Mouse (Mus musculus) cerebellum, adult 9-10 months (tissue): ENCODE data around the gene Prkcz.

Experiments used
- DNase-seq: peaks from one replicate; pipeline ENCODE4 v3.0.0; 2022

The Prkcz gene

GRCm38 (mm10) chr4:155217241-155218103, 143.7 kb downstream of the Prkcz start:
- DNase-seq: no peak

- DNase-seq: no peak
Observed at GRCm38 (mm10) chr4:155215773-155216630, 145.2 kb downstream of the Prkcz start.

GRCm38 (mm10) chr4:155215203-155215602, 146.0 kb downstream of the Prkcz start:
- DNase-seq: no peak

GRCm38 (mm10) chr4:155214793-155215192, 146.4 kb downstream of the Prkcz start:
- no peak for DNase-seq

GRCm38 (mm10) chr4:155214188-155214587, 147.0 kb downstream of the Prkcz start:
- DNase-seq: no peak

GRCm38 (mm10) chr4:155213752-155214054, 147.5 kb downstream of the Prkcz start:
- no peak for DNase-seq

GRCm38 (mm10) chr4:155213052-155213751, 148.0 kb downstream of the Prkcz start:
- peak; percentile 80 for DNase-seq
